Mouse (Mus musculus): ENCODE results near the gene Isoc2b. TPM values are rescaled to one million over a fixed set of nuclear protein-coding genes. Genes with fewer than 3 reads are reported as not detected.
A peak's percentile ranks its signal among the peaks of the same experiment; 100 is the strongest.
"Not testable (repeated sequence)": the region's sequence is repeated elsewhere in the genome, so short reads cannot be mapped to it uniquely, and the experiment has no call there.

The Isoc2b gene
- total RNA-seq, 2 experiments from 2014 or later: 11.8 to 43.0 TPM

GRCm38 (mm10) chr7:4837639-4838038 lies 32.4 kb downstream of the Isoc2b start:
- ATAC-seq (replicated peaks; ENCODE audit: poor library complexity, severe bottlenecking): no peak

- ATAC-seq (replicated peaks; ENCODE audit: poor library complexity, severe bottlenecking): peak; percentile 95
Observed at GRCm38 (mm10) chr7:4836351-4836792, 33.7 kb downstream of the Isoc2b start.

- ATAC-seq (replicated peaks; ENCODE audit: poor library complexity, severe bottlenecking): peak; percentile 43
Observed at GRCm38 (mm10) chr7:4835631-4836327, 34.3 kb downstream of the Isoc2b start.

- ATAC-seq (replicated peaks; ENCODE audit: poor library complexity, severe bottlenecking): no peak
Observed at GRCm38 (mm10) chr7:4830476-4830875, 39.6 kb downstream of the Isoc2b start.

- no peak for ATAC-seq (replicated peaks; ENCODE audit: poor library complexity, severe bottlenecking)
Observed at GRCm38 (mm10) chr7:4825365-4825764, 44.7 kb downstream of the Isoc2b start.

- ATAC-seq (replicated peaks; ENCODE audit: poor library complexity, severe bottlenecking): no peak
Observed at GRCm38 (mm10) chr7:4822162-4822907, 47.7 kb downstream of the Isoc2b start.

- no peak for ATAC-seq (replicated peaks; ENCODE audit: poor library complexity, severe bottlenecking)
Observed at GRCm38 (mm10) chr7:4821690-4822089, 48.4 kb downstream of the Isoc2b start.

- not testable (repeated sequence) for ATAC-seq (replicated peaks; ENCODE audit: poor library complexity, severe bottlenecking)
Observed at GRCm38 (mm10) chr7:4820925-4821324, 49.1 kb downstream of the Isoc2b start.

GRCm38 (mm10) chr7:4816559-4816958 lies 53.5 kb downstream of the Isoc2b start:
- no peak for ATAC-seq (replicated peaks; ENCODE audit: poor library complexity, severe bottlenecking)

- ATAC-seq (replicated peaks; ENCODE audit: poor library complexity, severe bottlenecking): no peak
Observed at GRCm38 (mm10) chr7:4813105-4813791, 56.8 kb downstream of the Isoc2b start.

GRCm38 (mm10) chr7:4812303-4813104 lies 57.6 kb downstream of the Isoc2b start, which contains the start of gene Ube2s:
TSS of gene Ube2s (minus strand) at chr7:4812590.
- ATAC-seq (replicated peaks; ENCODE audit: poor library complexity, severe bottlenecking): peak; percentile 87

- ATAC-seq (replicated peaks; ENCODE audit: poor library complexity, severe bottlenecking): no peak
Observed at GRCm38 (mm10) chr7:4811842-4812302, 58.2 kb downstream of the Isoc2b start.

- not testable (repeated sequence) for ATAC-seq (replicated peaks; ENCODE audit: poor library complexity, severe bottlenecking)
Observed at GRCm38 (mm10) chr7:4811131-4811530, 58.9 kb downstream of the Isoc2b start.

GRCm38 (mm10) chr7:4806716-4807115 lies 63.3 kb downstream of the Isoc2b start:
- peak; percentile 54 for ATAC-seq (replicated peaks; ENCODE audit: poor library complexity, severe bottlenecking)

GRCm38 (mm10) chr7:4802247-4802646 lies 67.8 kb downstream of the Isoc2b start:
- ATAC-seq (replicated peaks; ENCODE audit: poor library complexity, severe bottlenecking): no peak

- peak; percentile 17; the same call in 1 of the 2 replicates for ATAC-seq (replicated peaks; ENCODE audit: poor library complexity, severe bottlenecking)
Observed at GRCm38 (mm10) chr7:4795767-4796433, 74.2 kb downstream of the Isoc2b start.

Data from granulocyte monocyte progenitor cell, adult 5-6 weeks (primary cell).